Mouse (Mus musculus): ENCODE data around the gene Baiap2. TPM values are rescaled to one million over a fixed set of nuclear protein-coding genes. Genes with fewer than 3 reads are reported as not detected.

The Baiap2 gene
- 167 TPM for polyA plus RNA-seq (2015; fragmentation: Illumina TruSeq; extraction: RNeasy Lipid Tissue Mini Kit (QIAGEN cat#74804); ENCODE audit: low read depth, low replicate concordance)

DNA sequence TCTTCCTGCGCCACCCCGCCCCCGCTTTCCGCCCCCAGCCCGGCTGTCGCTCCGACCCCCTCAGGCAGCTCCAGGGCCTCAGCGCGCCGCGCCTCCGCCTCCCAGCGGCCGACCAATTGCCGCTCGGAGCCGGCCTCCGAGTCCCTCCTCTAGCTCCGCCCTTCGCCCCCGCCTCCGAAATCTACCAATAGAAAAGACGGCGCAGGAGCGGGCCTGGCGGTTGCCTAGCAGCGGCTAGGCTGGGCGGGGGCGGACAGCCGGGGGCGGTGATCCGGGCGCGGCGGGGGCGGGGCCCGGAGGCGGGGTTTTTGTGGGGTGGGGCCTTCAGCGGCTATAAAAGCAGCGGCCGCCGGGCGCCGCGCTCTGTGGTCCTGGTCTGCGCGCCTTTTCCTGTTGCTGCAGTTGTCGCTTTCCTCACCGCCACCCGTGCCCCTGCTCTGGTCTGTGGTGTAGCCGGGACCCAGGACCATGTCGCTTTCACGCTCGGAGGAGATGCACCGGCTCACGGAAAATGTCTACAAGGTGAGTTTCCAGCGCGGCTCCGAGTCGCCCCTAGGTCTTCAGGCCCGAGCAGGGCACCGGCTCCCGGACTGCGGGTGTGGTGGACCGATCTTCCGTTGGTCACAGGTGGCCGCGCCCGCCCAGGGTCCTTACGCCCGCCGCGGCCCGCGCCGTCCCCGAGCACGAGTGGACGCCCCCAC is at the start of gene Baiap2:
Gene Baiap2, plus strand, starts transcription at position 37 of the 701 bp plus-strand sequence.

DNA sequence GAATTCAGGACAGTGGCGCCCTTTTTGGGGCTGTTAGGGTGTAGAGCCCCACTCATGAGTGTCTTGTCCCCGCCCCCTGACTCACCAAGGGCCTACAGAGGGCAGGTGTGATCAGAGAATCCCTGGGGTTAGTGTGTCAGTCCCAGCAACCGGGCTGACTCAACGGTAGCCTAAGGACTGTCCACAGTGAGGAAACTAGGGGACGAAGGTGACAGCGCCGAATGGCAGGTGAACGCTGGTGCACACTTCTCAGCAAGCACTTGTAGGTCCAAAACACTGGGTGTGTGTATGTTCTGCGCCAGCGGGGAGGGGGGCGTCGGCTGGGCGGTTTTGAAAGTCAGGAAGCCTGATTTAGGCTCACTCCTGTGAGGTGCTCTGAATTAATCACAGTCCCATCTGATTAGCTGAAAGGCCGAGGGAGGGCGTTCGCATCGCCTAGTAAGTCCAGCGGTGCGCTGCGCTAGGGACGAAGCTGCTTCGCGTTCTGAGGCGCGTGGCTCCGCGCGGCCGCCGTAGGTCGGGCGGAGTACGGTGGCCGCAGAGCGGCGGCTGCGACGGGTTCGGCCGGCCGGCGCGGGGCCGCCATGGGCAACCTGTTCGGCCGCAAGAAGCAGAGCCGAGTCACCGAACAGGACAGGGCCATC is 29.1 kb upstream of the Baiap2 start, which contains the start of gene Chmp6:
Gene Chmp6, plus strand, starts transcription at position 151 of the 644 bp plus-strand sequence.

DNA sequence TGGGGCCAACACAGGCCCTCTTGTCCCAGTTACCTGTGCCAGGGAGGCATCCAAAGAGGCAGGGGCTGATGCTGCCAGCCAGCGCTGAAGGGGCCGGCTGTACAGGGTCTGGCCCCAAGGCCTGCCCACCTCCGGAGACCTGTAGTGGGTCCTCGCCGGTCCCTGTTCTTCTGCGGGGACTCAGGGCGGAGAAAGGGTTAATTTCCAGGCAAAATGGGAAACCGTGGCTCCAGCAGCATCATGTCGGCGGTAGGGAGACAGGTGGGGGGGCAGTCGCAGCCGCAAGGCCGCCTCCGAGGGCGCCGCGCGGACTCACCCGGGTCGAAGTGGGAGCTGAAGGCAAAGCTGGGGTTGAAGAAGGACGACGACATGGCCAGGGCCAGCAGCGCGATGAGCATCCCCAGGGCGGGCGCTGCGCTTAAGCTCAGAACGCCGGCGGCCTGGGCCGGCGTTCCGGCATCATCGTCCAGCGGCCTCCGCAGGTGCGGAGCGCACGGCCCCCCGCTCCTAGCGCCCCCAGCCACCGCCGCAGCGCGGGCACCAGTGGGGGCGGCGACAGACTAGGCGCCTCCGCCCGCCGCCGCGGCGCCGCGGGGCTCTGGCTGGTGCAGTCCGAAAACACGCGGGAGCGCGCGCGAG is 104.1 kb downstream of the Baiap2 start, which contains the start of gene Aatk:
Gene Aatk, minus strand, starts transcription at position 615 of the 639 bp plus-strand sequence.

Other genes with a start within 250 kb of the Baiap2 start
- 40.5 TPM for gene Chmp6, start 29.3 kb upstream of the Baiap2 start, polyA plus RNA-seq (2015; fragmentation: Illumina TruSeq; extraction: RNeasy Lipid Tissue Mini Kit (QIAGEN cat#74804); ENCODE audit: low read depth, low replicate concordance)
- 148 TPM for gene Aatk, start 104.4 kb downstream of the Baiap2 start, polyA plus RNA-seq (2015; fragmentation: Illumina TruSeq; extraction: RNeasy Lipid Tissue Mini Kit (QIAGEN cat#74804); ENCODE audit: low read depth, low replicate concordance)
- 15.2 TPM for gene Cep131, start 144.1 kb downstream of the Baiap2 start, polyA plus RNA-seq (2015; fragmentation: Illumina TruSeq; extraction: RNeasy Lipid Tissue Mini Kit (QIAGEN cat#74804); ENCODE audit: low read depth, low replicate concordance)
- gene Tepsin, start 156.0 kb downstream of the Baiap2 start, polyA plus RNA-seq (2015; fragmentation: Illumina TruSeq; extraction: RNeasy Lipid Tissue Mini Kit (QIAGEN cat#74804); ENCODE audit: low read depth, low replicate concordance): 16.6 TPM
- gene Ndufaf8, start 156.2 kb downstream of the Baiap2 start, polyA plus RNA-seq (2015; fragmentation: Illumina TruSeq; extraction: RNeasy Lipid Tissue Mini Kit (QIAGEN cat#74804); ENCODE audit: low read depth, low replicate concordance): 63.6 TPM
- 48.6 TPM for gene Slc38a10, start 208.6 kb downstream of the Baiap2 start, polyA plus RNA-seq (2015; fragmentation: Illumina TruSeq; extraction: RNeasy Lipid Tissue Mini Kit (QIAGEN cat#74804); ENCODE audit: low read depth, low replicate concordance)